Mouse (Mus musculus) heart, embryonic 13.5 days (tissue): ENCODE data around the gene 4931409K22Rik. TPM values are rescaled to one million over a fixed set of nuclear protein-coding genes. Genes with fewer than 3 reads are reported as not detected.

Experiments
- ATAC-seq: fragments of 200-750 bp; cut with Nextera tagmentation; 2 replicates; pipeline ENCODE4 v1.8.0; 2017; ENCODE audit warnings: moderate TSS enrichment; ENCODE audit not compliant: insufficient number of reproducible peaks, low FRiP score, low TSS enrichment; ENCODE audit errors: extremely low read depth
- H3K27ac ChIP-seq: fragments of 300-500 bp; sonication (generic); replicated peaks from 2 replicates; pipeline ENCODE4 v1.5.1; 2015; ENCODE audit warnings: moderate library complexity, mild to moderate bottlenecking, inconsistent platforms
- H3K27me3 ChIP-seq: fragments of 300-500 bp; sonication (generic); replicated peaks from 2 replicates; pipeline ENCODE4 v1.6.1; 2015; ENCODE audit warnings: mild to moderate bottlenecking, inconsistent platforms
- H3K36me3 ChIP-seq: fragments of 300-500 bp; sonication (generic); 2 replicates; pipeline ENCODE4 v1.6.1; 2015; ENCODE audit warnings: mild to moderate bottlenecking, inconsistent platforms
- H3K4me1 ChIP-seq: fragments of 300-500 bp; sonication (generic); 2 replicates; pipeline ENCODE4 v1.6.1; 2015; ENCODE audit warnings: inconsistent platforms
- H3K4me2 ChIP-seq: fragments of 300-500 bp; sonication (generic); 2 replicates; pipeline ENCODE4 v1.6.1; 2015; ENCODE audit warnings: inconsistent platforms, mild to moderate bottlenecking, moderate library complexity
- H3K4me3 ChIP-seq: fragments of 300-500 bp; sonication (generic); 2 replicates; pipeline ENCODE4 v1.5.1; 2015; ENCODE audit warnings: moderate library complexity, mild to moderate bottlenecking, inconsistent platforms
- H3K9ac ChIP-seq: fragments of 300-500 bp; sonication (generic); 2 replicates; pipeline ENCODE4 v1.6.1; 2015; ENCODE audit warnings: inconsistent platforms, mild to moderate bottlenecking, moderate library complexity
- H3K9me3 ChIP-seq: fragments of 300-500 bp; sonication (generic); 2 replicates; pipeline ENCODE4 v1.6.1; 2016; ENCODE audit warnings: inconsistent platforms
- WGBS: fragments of 180-500 bp; shearing (Covaris S2); methylation state at CpG from one replicate; pipeline ENCODE4 v1.1.7; 2015; ENCODE audit warnings: mixed read lengths; 5-methylcytosine and 5-hydroxymethylcytosine counted together
- polyA plus RNA-seq: library from polyadenylated mRNA; unstranded; fragments of >200 nt; fragmentation: Nextera tagmentation; extraction: Ambion mirVana; gene quantifications from 2 replicates; pipeline ENCODE4 v1.2.1, GENCODE M21; 2015

The 4931409K22Rik gene
- polyA plus RNA-seq, 1 experiment from 2014 or later: 0.08 TPM

- H3K36me3 ChIP-seq: peaks cover 21% of the 10 kb centered on the region
- peak overlapping the region; percentile 96 for H3K9ac ChIP-seq
- peak overlapping the region; percentile 78 for H3K4me3 ChIP-seq
- peaks cover 67% of the 10 kb centered on the region for H3K4me1 ChIP-seq
- WGBS: 45% methylated on average over 2 of the region's 2 CpGs
- peak overlapping the region; percentile 94 for H3K4me2 ChIP-seq
- H3K27ac ChIP-seq: peak overlapping the region; percentile 100; the same call in 1 of the 2 replicates
- peaks cover 9% of the 10 kb centered on the region; the same call in 1 of the 2 replicates for H3K27me3 ChIP-seq
- H3K9me3 ChIP-seq: no peaks in the 10 kb centered on the region
- no peak for ATAC-seq
Measured at GRCm38 (mm10) chr5:24600236-24600635, 43.6 kb upstream of the 4931409K22Rik start.

- Histone ChIP-seq H3K9me3 (no peaks in the 10 kb centered on the region), H3K27ac (peak overlapping the region; percentile 59), H3K27me3 (peaks cover 9% of the 10 kb centered on the region; the same call in 1 of the 2 replicates), H3K36me3 (peaks cover 32% of the 10 kb centered on the region), H3K4me3 (peak overlapping the region; percentile 62), H3K4me2 (peak overlapping the region; percentile 94), H3K9ac (peak overlapping the region; percentile 84), H3K4me1 (peaks cover 64% of the 10 kb centered on the region)
- 14% methylated on average over 8 of the region's 8 CpGs for WGBS
- ATAC-seq: no peak
Measured at GRCm38 (mm10) chr5:24599137-24599536, 42.5 kb upstream of the 4931409K22Rik start.

- Histone ChIP-seq H3K4me2 (peak overlapping the region; percentile 94), H3K4me3 (peak overlapping the region; percentile 62), H3K27ac (peak overlapping the region; percentile 59), H3K4me1 (peaks cover 63% of the 10 kb centered on the region), H3K9ac (peak overlapping the region; percentile 84), H3K36me3 (peaks cover 37% of the 10 kb centered on the region), H3K27me3 (peaks cover 9% of the 10 kb centered on the region; the same call in 1 of the 2 replicates), H3K9me3 (no peaks in the 10 kb centered on the region)
- under 1% methylated on average over 39 of the region's 41 CpGs for WGBS
- ATAC-seq: 0 out of 2 replicates have a peak, but pooled peaks have one; percentile 9
Measured at GRCm38 (mm10) chr5:24598570-24599006, 42.0 kb upstream of the 4931409K22Rik start.

GRCm38 (mm10) chr5:24597901-24598569 is 41.4 kb upstream of the 4931409K22Rik start:
- Histone ChIP-seq H3K4me3 (peak overlapping the region; percentile 62), H3K36me3 (peaks cover 43% of the 10 kb centered on the region), H3K27me3 (peaks cover 9% of the 10 kb centered on the region; the same call in 1 of the 2 replicates), H3K9ac (peak overlapping the region; percentile 84), H3K4me2 (peak overlapping the region; percentile 94), H3K4me1 (peaks cover 57% of the 10 kb centered on the region), H3K27ac (no peak overlapping the region; the same call in 1 of the 2 replicates), H3K9me3 (no peaks in the 10 kb centered on the region)
- 29% methylated on average over 15 of the region's 15 CpGs for WGBS
- no peak for ATAC-seq

- no peak for ATAC-seq
- Histone ChIP-seq H3K27ac (no peak overlapping the region), H3K9ac (peak overlapping the region; percentile 37; the same call in 1 of the 2 replicates), H3K9me3 (no peaks in the 10 kb centered on the region), H3K4me3 (no peak overlapping the region), H3K4me2 (no peak overlapping the region), H3K4me1 (peaks cover 56% of the 10 kb centered on the region), H3K27me3 (peaks cover 9% of the 10 kb centered on the region; the same call in 1 of the 2 replicates), H3K36me3 (peaks cover 51% of the 10 kb centered on the region)
- 79% methylated on average over 2 of the region's 2 CpGs for WGBS
Measured at GRCm38 (mm10) chr5:24597221-24597728, 40.7 kb upstream of the 4931409K22Rik start.

GRCm38 (mm10) chr5:24596519-24597171 is 40.0 kb upstream of the 4931409K22Rik start:
- Histone ChIP-seq H3K4me3 (no peak overlapping the region), H3K9me3 (no peaks in the 10 kb centered on the region), H3K27ac (no peak overlapping the region), H3K27me3 (peaks cover 9% of the 10 kb centered on the region; the same call in 1 of the 2 replicates), H3K36me3 (peaks cover 57% of the 10 kb centered on the region), H3K9ac (peak overlapping the region; percentile 37), H3K4me2 (no peak overlapping the region), H3K4me1 (peaks cover 62% of the 10 kb centered on the region)
- 44% methylated on average over 11 of the region's 11 CpGs for WGBS
- no peak for ATAC-seq

- Histone ChIP-seq H3K4me1 (peaks cover 68% of the 10 kb centered on the region), H3K4me3 (no peak overlapping the region), H3K27me3 (peaks cover 9% of the 10 kb centered on the region; the same call in 1 of the 2 replicates), H3K9me3 (no peaks in the 10 kb centered on the region), H3K27ac (no peak overlapping the region), H3K4me2 (no peak overlapping the region), H3K36me3 (peaks cover 64% of the 10 kb centered on the region), H3K9ac (peak overlapping the region; percentile 37; the same call in 1 of the 2 replicates)
- ATAC-seq: no peak
- WGBS: 72% methylated on average over 14 of the region's 14 CpGs
Measured at GRCm38 (mm10) chr5:24595786-24596380, 39.3 kb upstream of the 4931409K22Rik start.

- H3K4me1 ChIP-seq: peaks cover 63% of the 10 kb centered on the region
- H3K36me3 ChIP-seq: peaks cover 71% of the 10 kb centered on the region
- no peak overlapping the region for H3K4me2 ChIP-seq
- H3K4me3 ChIP-seq: no peak overlapping the region
- ATAC-seq: no peak
- no peak overlapping the region for H3K9ac ChIP-seq
- no peaks in the 10 kb centered on the region for H3K9me3 ChIP-seq
- no peak overlapping the region for H3K27ac ChIP-seq
- H3K27me3 ChIP-seq: peaks cover 9% of the 10 kb centered on the region; the same call in 1 of the 2 replicates
- 86% methylated on average over 5 of the region's 5 CpGs for WGBS
Measured at GRCm38 (mm10) chr5:24595261-24595660, 38.7 kb upstream of the 4931409K22Rik start.

- H3K4me1 ChIP-seq: peaks cover 54% of the 10 kb centered on the region
- H3K9me3 ChIP-seq: no peaks in the 10 kb centered on the region
- no peak overlapping the region for H3K4me2 ChIP-seq
- no peak overlapping the region for H3K9ac ChIP-seq
- H3K27ac ChIP-seq: no peak overlapping the region
- WGBS: 84% methylated on average over 5 of the region's 5 CpGs
- ATAC-seq: no peak
- no peak overlapping the region for H3K4me3 ChIP-seq
- peaks cover 7% of the 10 kb centered on the region; the same call in 1 of the 2 replicates for H3K27me3 ChIP-seq
- H3K36me3 ChIP-seq: peaks cover 80% of the 10 kb centered on the region
Measured at GRCm38 (mm10) chr5:24594346-24594745, 37.7 kb upstream of the 4931409K22Rik start.

GRCm38 (mm10) chr5:24593928-24594327 is 37.3 kb upstream of the 4931409K22Rik start:
- peaks cover 84% of the 10 kb centered on the region for H3K36me3 ChIP-seq
- 66% methylated on average over 10 of the region's 10 CpGs for WGBS
- H3K4me1 ChIP-seq: peaks cover 52% of the 10 kb centered on the region
- no peak overlapping the region for H3K9ac ChIP-seq
- peaks cover 3% of the 10 kb centered on the region; the same call in 1 of the 2 replicates for H3K27me3 ChIP-seq
- ATAC-seq: no peak
- no peaks in the 10 kb centered on the region for H3K9me3 ChIP-seq
- H3K4me2 ChIP-seq: no peak overlapping the region
- H3K4me3 ChIP-seq: no peak overlapping the region
- no peak overlapping the region for H3K27ac ChIP-seq

- H3K4me1 ChIP-seq: peaks cover 52% of the 10 kb centered on the region
- no peak overlapping the region for H3K27ac ChIP-seq
- 85% methylated on average over 10 of the region's 10 CpGs for WGBS
- ATAC-seq: no peak
- peaks cover 91% of the 10 kb centered on the region for H3K36me3 ChIP-seq
- no peaks in the 10 kb centered on the region for H3K27me3 ChIP-seq
- H3K4me2 ChIP-seq: no peak overlapping the region
- no peak overlapping the region for H3K9ac ChIP-seq
- no peaks in the 10 kb centered on the region for H3K9me3 ChIP-seq
- H3K4me3 ChIP-seq: no peak overlapping the region
Measured at GRCm38 (mm10) chr5:24593230-24593629, 36.6 kb upstream of the 4931409K22Rik start.
